Mouse (Mus musculus) heart, adult 2 months (tissue): ENCODE results near the gene Ppp6r1. TPM values are rescaled to one million over a fixed set of nuclear protein-coding genes. Genes with fewer than 3 reads are reported as not detected.

Experiments used
- DNase-seq, 2 experiments: peaks; one replicate each; pipeline ENCODE4 v3.0.0; 2021
- H3K27ac ChIP-seq: fragments of 200-600 bp; 2 replicates; pipeline ENCODE4 v1.8.1; 2022
- H3K27me3 ChIP-seq: fragments of 200-500 bp; 2 replicates; pipeline ENCODE4 v1.6.1; 2012; ENCODE audit warnings: mild to moderate bottlenecking, low read length, inconsistent platforms, mixed read lengths; ENCODE audit not compliant: control insufficient read depth, insufficient read depth
- H3K36me3 ChIP-seq: fragments of 200-500 bp; 2 replicates; pipeline ENCODE4 v1.6.1; 2012; ENCODE audit warnings: low read length, inconsistent platforms; ENCODE audit not compliant: control insufficient read depth, insufficient read depth
- H3K4me1 ChIP-seq: fragments of 200-500 bp; 2 replicates; pipeline ENCODE4 v1.6.1; 2011; ENCODE audit warnings: low read length; ENCODE audit not compliant: control insufficient read depth, insufficient read depth
- H3K4me3 ChIP-seq: fragments of 200-600 bp; 2 replicates; pipeline ENCODE4 v1.8.1; 2022
- H3K79me2 ChIP-seq: fragments of 200-500 bp; replicated peaks from 2 replicates; pipeline ENCODE4 v1.6.1; 2012; ENCODE audit warnings: mild to moderate bottlenecking, inconsistent platforms, low read length, moderate library complexity, mixed read lengths; ENCODE audit not compliant: control insufficient read depth, insufficient read depth
- H3K9ac ChIP-seq: fragments of 200-500 bp; 2 replicates; pipeline ENCODE4 v1.6.1; 2012; ENCODE audit warnings: low read depth, mild to moderate bottlenecking, control low read depth, inconsistent platforms, low read length, mixed read lengths
- CTCF ChIP-seq: fragments of 200-600 bp; IDR thresholded peaks from 2 replicates; pipeline ENCODE4 v1.8.1; 2022; ENCODE audit warnings: antibody characterized with exemption, mild to moderate bottlenecking, moderate library complexity
- EP300 ChIP-seq: fragments of 200-500 bp; IDR thresholded peaks from 2 replicates; pipeline ENCODE4 v1.6.1; 2011; ENCODE audit warnings: low read depth, low read length, control low read depth; ENCODE audit not compliant: insufficient read depth
- POLR2A ChIP-seq: fragments of 200-500 bp; IDR thresholded peaks from 2 replicates; pipeline ENCODE4 v1.6.1; 2011; ENCODE audit warnings: mild to moderate bottlenecking, low read depth, low read length, control low read depth; ENCODE audit not compliant: insufficient read depth
- WGBS: fragments of 180-500 bp; shearing (Covaris S2); methylation state at CpG from one replicate; pipeline ENCODE4 v1.1.7; 2018; 5-methylcytosine and 5-hydroxymethylcytosine counted together
- intact Hi-C: fragments of 180-260 bp; cut with DNase I; formaldehyde crosslinking; loops from one replicate; pipeline ENCODE4 v1.15.1; 2025
- polyA plus RNA-seq: library from polyadenylated mRNA; depleted of rRNA; stranded (reverse); fragments of >200 nt; gene quantifications from 2 replicates; pipeline ENCODE4 v1.2.3, GENCODE M21; 2012
- total RNA-seq, 2 experiments: library from RNA; stranded (reverse); gene quantifications; 2 replicates each; pipeline ENCODE4 v1.2.3; 2021

Gene Ppp6r1
- total and polyA plus RNA-seq, 3 experiments: 67.1 to 71.9 (median 67.6) TPM

- Histone ChIP-seq H3K9ac (no peak overlapping the region), H3K27ac (no peak overlapping the region), H3K27me3 (no peaks in the 10 kb centered on the region), H3K36me3 (no peaks in the 10 kb centered on the region), H3K4me1 (no peaks in the 10 kb centered on the region), H3K79me2 (no peaks in the 10 kb centered on the region), H3K4me3 (no peak overlapping the region)
- intact Hi-C loops: no loop called here
- no peak for DNase-seq
- 65% methylated on average over 1 of the region's 1 CpGs for WGBS
- TF ChIP-seq POLR2A (no peak), EP300 (no peak), CTCF (no peak)
Observed at GRCm38 (mm10) chr7:4612956-4613355, 45.9 kb downstream of the Ppp6r1 start.

- Histone ChIP-seq H3K4me3 (no peak overlapping the region), H3K4me1 (no peaks in the 10 kb centered on the region), H3K79me2 (no peaks in the 10 kb centered on the region), H3K9ac (no peak overlapping the region), H3K36me3 (no peaks in the 10 kb centered on the region), H3K27ac (no peak overlapping the region), H3K27me3 (no peaks in the 10 kb centered on the region)
- no peak for TF ChIP-seq EP300
- TF ChIP-seq POLR2A: no peak
- TF ChIP-seq CTCF: no peak
- no peak for DNase-seq
- intact Hi-C loops: no loop called here
- WGBS: 47% methylated on average over 8 of the region's 8 CpGs
Observed at GRCm38 (mm10) chr7:4612386-4612785, 46.4 kb downstream of the Ppp6r1 start.

- intact Hi-C loops: no loop called here
- H3K27me3 ChIP-seq: no peaks in the 10 kb centered on the region
- H3K9ac ChIP-seq: no peak overlapping the region
- no peak overlapping the region for H3K4me3 ChIP-seq
- no peaks in the 10 kb centered on the region for H3K4me1 ChIP-seq
- DNase-seq: no peak
- H3K36me3 ChIP-seq: no peaks in the 10 kb centered on the region
- TF ChIP-seq CTCF: no peak
- TF ChIP-seq EP300: no peak
- no peak for TF ChIP-seq POLR2A
- WGBS: 68% methylated on average over 12 of the region's 12 CpGs
- no peaks in the 10 kb centered on the region for H3K79me2 ChIP-seq
- H3K27ac ChIP-seq: no peak overlapping the region
Observed at GRCm38 (mm10) chr7:4611921-4612341, 46.9 kb downstream of the Ppp6r1 start.

GRCm38 (mm10) chr7:4611511-4611910 is 47.3 kb downstream of the Ppp6r1 start:
- WGBS: 71% methylated on average over 12 of the region's 12 CpGs
- intact Hi-C loops: no loop called here
- Histone ChIP-seq H3K9ac (no peak overlapping the region), H3K36me3 (no peaks in the 10 kb centered on the region), H3K27ac (no peak overlapping the region), H3K4me3 (no peak overlapping the region), H3K27me3 (no peaks in the 10 kb centered on the region), H3K79me2 (no peaks in the 10 kb centered on the region), H3K4me1 (no peaks in the 10 kb centered on the region)
- DNase-seq: no peak
- TF ChIP-seq EP300 (no peak), CTCF (no peak)

- TF ChIP-seq CTCF: no peak
- TF ChIP-seq EP300: no peak
- TF ChIP-seq POLR2A: no peak
- DNase-seq: no peak
- 60% methylated on average over 5 of the region's 5 CpGs for WGBS
Observed at GRCm38 (mm10) chr7:4608002-4608401, 50.8 kb downstream of the Ppp6r1 start.

GRCm38 (mm10) chr7:4603873-4604272 is 54.9 kb downstream of the Ppp6r1 start, which contains the start of gene Ptprh:
Ptprh (minus strand) TSS chr7:4604041.
- intact Hi-C loops: no loop called here
- no peak within 1 kb of the TSS for H3K4me3 ChIP-seq
- WGBS: 61% methylated on average over 6 of the region's 6 CpGs
- TF ChIP-seq EP300 (no peak), POLR2A (no peak)
- H3K36me3 ChIP-seq: no peaks in the 10 kb centered on the region
- no peak within 1 kb of the TSS for H3K9ac ChIP-seq
- H3K79me2 ChIP-seq: no peaks in the 10 kb centered on the region
- H3K27me3 ChIP-seq: no peaks in the 10 kb centered on the region
- H3K27ac ChIP-seq: no peak within 1 kb of the TSS
- no peaks in the 10 kb centered on the region for H3K4me1 ChIP-seq
- no peak for DNase-seq

More at GRCm38 (mm10) chr7:4608002-4608401, 50.8 kb downstream of the Ppp6r1 start:
- no peak overlapping the region for H3K27ac ChIP-seq
- H3K27me3 ChIP-seq: no peaks in the 10 kb centered on the region
- H3K4me1 ChIP-seq: no peaks in the 10 kb centered on the region
- H3K79me2 ChIP-seq: no peaks in the 10 kb centered on the region
- H3K4me3 ChIP-seq: no peak overlapping the region
- H3K36me3 ChIP-seq: no peaks in the 10 kb centered on the region
- H3K9ac ChIP-seq: no peak overlapping the region
- intact Hi-C loops: no loop called here
